Mouse (Mus musculus) C2C12 (cell line): ENCODE measurements at regions not wholly inside any gene's neighbourhood (a gene's known extent, or its start where the extent isn't known, plus 50 kb on each side); places are given as distances from the start of the nearest gene placed in this dataset.

Experiments used
- CEBPB ChIP-seq: IDR thresholded peaks from one replicate; pipeline ENCODE4 v1.6.1; 2011; ENCODE audit warnings: low read depth, mild to moderate bottlenecking, control low read depth, moderate library complexity
- CTCF ChIP-seq: IDR thresholded peaks from one replicate; pipeline ENCODE4 v1.5.1; 2011; ENCODE audit not compliant: control insufficient read depth, insufficient read depth, insufficient read length
- MAX ChIP-seq: IDR thresholded peaks from one replicate; pipeline ENCODE4 v1.6.1; 2011; ENCODE audit warnings: mild to moderate bottlenecking, control low read depth
- MYOD1 ChIP-seq: IDR thresholded peaks from one replicate; pipeline ENCODE4 v1.6.1; 2011; ENCODE audit warnings: low read depth; ENCODE audit not compliant: control insufficient read depth, insufficient read length
- MYOG ChIP-seq: IDR thresholded peaks from one replicate; pipeline ENCODE4 v1.6.1; 2011; ENCODE audit not compliant: control insufficient read depth, insufficient read length; ENCODE audit errors: extremely low read depth
- USF1 ChIP-seq: IDR thresholded peaks from one replicate; pipeline ENCODE4 v1.6.1; 2011; ENCODE audit warnings: low read depth, mild to moderate bottlenecking, control low read depth, moderate library complexity

GRCm38 (mm10) chr15:88391822-88392221 lies 208.3 kb upstream of the Zdhhc25 start:
- no peak for TF ChIP-seq CTCF
- no peak for TF ChIP-seq USF1
- no peak for TF ChIP-seq MYOG
- TF ChIP-seq CEBPB, result no peak
- no peak for TF ChIP-seq MAX
- TF ChIP-seq MYOD1, result no peak
